Mouse (Mus musculus) left cerebral cortex, postnatal 10 days (tissue): ENCODE measurements at regions not wholly inside any gene's neighbourhood (a gene's known extent, or its start where the extent isn't known, plus 50 kb on each side); places are given as distances from the start of the nearest gene placed in this dataset.

Source experiments
- DNase-seq, 2 experiments: peaks; one replicate each; pipeline ENCODE4 v3.0.0; 2021 to 2022; ENCODE audit warnings: low spot score in 2 of 2, mixed read lengths in 1 of 2; ENCODE audit errors: extremely low spot score in 1 of 2
- intact Hi-C: fragments of 180-260 bp; cut with DNase I; formaldehyde crosslinking; loops from one replicate; pipeline ENCODE4 v1.15.1; 2025

- DNase-seq = no peak
Observed at GRCm38 (mm10) chr3:35335837-35336236, 418.1 kb upstream of the Atp11b start.

DNA sequence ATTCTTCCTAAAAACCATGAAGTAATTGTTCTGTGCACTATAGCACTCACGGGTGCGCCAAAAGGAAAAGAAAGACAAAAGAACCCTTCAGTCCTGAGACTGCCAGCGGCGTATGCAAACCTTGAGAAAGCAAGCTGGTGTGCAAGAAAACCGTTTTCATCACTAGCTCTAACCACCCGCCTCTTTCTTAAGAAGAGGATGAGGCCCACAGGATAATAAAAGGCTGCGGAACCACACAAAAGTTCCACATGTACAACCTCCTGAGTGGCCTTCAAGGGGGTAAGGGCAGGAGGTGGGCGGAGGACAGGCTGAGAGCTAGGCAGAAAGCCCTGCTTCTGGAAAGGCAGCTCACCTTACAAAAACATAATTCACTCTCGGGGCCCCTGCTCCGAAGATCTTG, 413.4 kb upstream of the Atp11b start:
- intact Hi-C loops = loop anchor here (10.0 kb wide), 1 partner anchor 196 kb away; no protein-coding TSS in a partner anchor

More at GRCm38 (mm10) chr3:35335837-35336236, 418.1 kb upstream of the Atp11b start:
- intact Hi-C loops = loop anchor here (10.0 kb wide), 1 partner anchor 691 kb away; no protein-coding TSS in a partner anchor

DNA sequence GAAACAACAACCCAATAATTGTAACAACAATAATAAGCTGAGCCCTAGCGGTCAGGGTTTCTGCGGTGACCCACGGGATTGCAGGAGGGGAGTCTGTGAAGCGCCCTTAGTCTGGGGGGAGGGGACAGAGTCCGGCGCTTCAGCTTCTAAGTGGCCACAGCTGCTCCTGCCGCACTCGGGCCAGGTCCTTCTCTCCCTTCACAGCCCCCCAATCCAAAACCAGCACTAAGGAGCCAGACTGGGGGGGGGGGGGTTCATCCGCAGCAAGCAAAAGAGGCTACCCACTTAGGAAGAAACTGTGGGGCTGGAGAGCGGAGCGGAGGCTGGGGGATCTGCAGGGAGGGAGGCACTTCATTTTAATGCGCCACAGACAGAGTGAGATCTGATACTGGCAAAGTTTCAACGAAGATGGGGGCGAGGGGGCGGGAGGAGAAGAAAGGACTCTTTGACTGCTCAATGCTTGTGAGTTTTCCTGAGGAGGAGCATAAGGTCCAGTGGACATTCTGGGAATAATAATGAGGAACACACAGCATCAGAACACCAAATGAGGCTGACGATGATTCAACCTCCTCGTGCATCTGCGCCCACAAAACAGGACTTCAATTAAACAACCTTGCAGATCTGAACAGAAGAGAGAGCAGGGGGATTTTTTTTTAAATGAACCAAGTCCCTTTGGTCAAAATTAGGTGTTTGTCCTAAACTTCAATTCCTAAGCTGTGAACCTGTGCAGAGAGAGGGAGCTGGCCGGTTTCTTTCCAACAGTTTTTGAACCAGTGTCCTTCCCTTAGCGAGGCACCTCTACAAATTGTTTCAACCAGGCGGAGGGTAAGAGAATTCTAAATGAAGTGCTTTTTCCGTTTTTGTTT, 412.7 kb upstream of the Atp11b start:
- DNase-seq = peak; percentile 72 to 73
- intact Hi-C loops = loop anchor here (10.0 kb wide), 1 partner anchor 196 kb away; no protein-coding TSS in a partner anchor

More for the DNA sequence above, 413.4 kb upstream of the Atp11b start:
- DNase-seq = no peak

GRCm38 (mm10) chr3:35341840-35342239, 412.1 kb upstream of the Atp11b start:
- intact Hi-C loops = loop anchor here (10.0 kb wide), 1 partner anchor 197 kb away; no protein-coding TSS in a partner anchor

GRCm38 (mm10) chr3:35342584-35342983, 411.3 kb upstream of the Atp11b start:
- peak in 1 of 2 experiments; percentile 36 for DNase-seq
- intact Hi-C loops = loop anchor here (10.0 kb wide), 1 partner anchor 198 kb away; no protein-coding TSS in a partner anchor

More at GRCm38 (mm10) chr3:35341840-35342239, 412.1 kb upstream of the Atp11b start:
- no peak for DNase-seq

DNA sequence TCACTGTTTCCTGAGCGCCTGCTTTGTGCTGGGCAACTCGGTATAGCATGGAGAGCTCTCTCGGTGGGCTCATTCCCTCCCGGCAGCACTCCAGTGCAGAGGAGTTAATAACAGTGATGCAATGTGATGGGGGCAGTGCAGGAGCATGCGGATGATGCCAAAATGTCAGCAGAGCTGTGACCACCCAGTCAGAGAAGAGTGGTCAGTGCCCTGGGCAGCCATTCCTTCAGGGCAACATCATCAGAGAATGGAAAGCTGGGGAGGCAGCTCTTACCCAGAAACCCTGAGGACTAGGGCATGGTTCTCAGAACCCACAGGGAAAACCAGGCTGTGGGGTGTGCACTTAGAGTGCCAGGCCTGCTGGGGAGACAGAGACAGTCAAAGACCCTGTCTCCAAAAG, 410.0 kb upstream of the Atp11b start:
- intact Hi-C loops = loop anchor here (10.0 kb wide), 1 partner anchor 199 kb away; no protein-coding TSS in a partner anchor
- no peak for DNase-seq

DNA sequence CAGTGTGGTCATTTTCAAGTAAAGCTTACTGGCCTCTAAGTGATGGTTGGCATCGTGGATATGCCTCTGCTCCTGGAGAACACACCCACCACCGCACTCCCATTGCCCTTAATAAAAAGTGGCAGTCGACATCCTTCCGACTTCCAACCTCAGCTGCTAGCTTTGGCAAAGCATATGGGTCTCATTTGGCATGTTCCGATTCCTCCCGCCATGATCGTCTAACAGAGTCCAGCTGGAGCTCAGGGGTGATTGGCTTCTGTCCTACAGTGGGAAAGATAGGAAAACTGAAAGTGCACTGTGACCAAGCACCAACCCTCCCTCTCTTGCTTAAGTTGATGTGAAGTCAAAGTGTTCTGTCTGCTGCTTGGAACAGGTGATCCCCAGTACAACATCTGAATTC, 404.8 kb upstream of the Atp11b start:
- DNase-seq = no peak
- intact Hi-C loops = loop anchor here (10.0 kb wide), 1 partner anchor 204 kb away; no protein-coding TSS in a partner anchor

GRCm38 (mm10) chr3:35353442-35353841, 400.5 kb upstream of the Atp11b start:
- no peak for DNase-seq
- intact Hi-C loops = no loop called here

- intact Hi-C loops = no loop called here
- DNase-seq = no peak
Observed at GRCm38 (mm10) chr3:35353920-35354319, 400.0 kb upstream of the Atp11b start.

- no peak for DNase-seq
Observed at GRCm38 (mm10) chr3:35354356-35354755, 399.6 kb upstream of the Atp11b start.

DNA sequence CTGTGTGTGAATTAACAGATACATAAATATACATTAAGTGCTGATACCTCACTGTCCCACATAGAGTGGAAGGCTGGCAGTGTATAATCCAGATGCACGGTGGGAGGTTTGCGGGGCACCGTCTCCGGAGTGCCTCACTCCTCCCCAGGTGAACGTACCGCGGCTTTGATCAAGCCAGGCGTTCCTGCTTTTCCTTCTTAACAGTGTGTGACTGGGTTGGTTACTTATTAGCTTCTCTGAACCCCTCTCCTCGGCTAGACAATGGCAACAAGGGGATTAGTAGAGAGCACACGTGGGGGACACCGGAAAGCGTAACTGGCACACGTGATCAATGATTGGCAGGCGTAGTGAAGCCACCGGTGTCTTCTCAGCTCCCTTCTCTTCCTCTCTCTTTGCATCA, 396.8 kb upstream of the Atp11b start:
- no peak for DNase-seq
- intact Hi-C loops = no loop called here

More at GRCm38 (mm10) chr3:35354356-35354755, 399.6 kb upstream of the Atp11b start:
- intact Hi-C loops = no loop called here

GRCm38 (mm10) chr3:35358541-35358940, 395.4 kb upstream of the Atp11b start:
- DNase-seq = no peak
- intact Hi-C loops = no loop called here

- no peak for DNase-seq
- intact Hi-C loops = no loop called here
Observed at GRCm38 (mm10) chr3:35359288-35359687, 394.6 kb upstream of the Atp11b start.

GRCm38 (mm10) chr3:35360515-35360914, 393.4 kb upstream of the Atp11b start:
- intact Hi-C loops = loop anchor here (5.0 kb wide), 1 partner anchor 47 kb away; no protein-coding TSS in a partner anchor
- DNase-seq = no peak

GRCm38 (mm10) chr3:35361086-35361485, 392.8 kb upstream of the Atp11b start:
- no peak for DNase-seq
- intact Hi-C loops = loop anchor here (5.0 kb wide), 1 partner anchor 46 kb away; no protein-coding TSS in a partner anchor

DNA sequence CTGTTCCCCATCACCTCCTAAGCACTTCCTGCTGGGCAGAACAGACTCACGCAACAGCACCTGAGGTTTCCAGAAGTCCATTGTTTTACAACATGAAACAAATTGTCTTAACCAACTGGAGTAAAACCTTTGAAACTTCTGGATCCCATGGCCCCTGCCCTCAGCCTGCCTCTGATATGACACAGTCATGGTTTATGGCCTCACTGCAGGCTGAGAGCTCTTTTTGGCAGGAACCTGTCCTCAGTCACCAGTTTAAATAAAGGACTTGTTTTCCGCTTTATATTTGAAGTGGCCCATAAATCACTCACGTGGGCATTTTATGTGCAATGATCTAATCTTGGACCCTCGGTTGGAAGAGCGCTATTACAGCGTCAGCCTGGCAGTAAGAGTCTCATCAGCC, 388.5 kb upstream of the Atp11b start:
- DNase-seq = no peak
- intact Hi-C loops = no loop called here

GRCm38 (mm10) chr3:35372276-35372675, 381.6 kb upstream of the Atp11b start:
- intact Hi-C loops = no loop called here

DNA sequence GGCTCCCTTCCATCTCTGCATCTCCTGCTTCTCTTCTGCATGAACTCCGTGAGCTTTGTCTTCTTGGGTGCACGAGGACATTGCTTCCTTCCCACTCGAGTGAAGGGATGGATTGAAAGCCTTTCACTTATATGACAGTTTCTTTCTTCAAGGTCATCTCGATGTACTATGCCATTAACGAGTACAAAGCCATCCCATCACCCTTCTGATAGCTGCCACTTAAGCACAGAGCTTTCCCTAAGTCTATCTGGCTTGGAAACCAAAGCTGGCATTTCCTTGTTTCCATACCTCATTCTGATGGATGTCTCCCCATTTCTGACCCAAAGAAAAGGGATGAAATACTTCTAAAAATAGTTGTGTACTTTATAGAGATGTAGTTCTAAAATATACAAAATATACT, 366.5 kb upstream of the Atp11b start:
- intact Hi-C loops = no loop called here
- no peak for DNase-seq

More at GRCm38 (mm10) chr3:35372276-35372675, 381.6 kb upstream of the Atp11b start:
- no peak for DNase-seq

- DNase-seq = no peak
- intact Hi-C loops = no loop called here
Observed at GRCm38 (mm10) chr3:35392657-35393056, 361.2 kb upstream of the Atp11b start.

DNA sequence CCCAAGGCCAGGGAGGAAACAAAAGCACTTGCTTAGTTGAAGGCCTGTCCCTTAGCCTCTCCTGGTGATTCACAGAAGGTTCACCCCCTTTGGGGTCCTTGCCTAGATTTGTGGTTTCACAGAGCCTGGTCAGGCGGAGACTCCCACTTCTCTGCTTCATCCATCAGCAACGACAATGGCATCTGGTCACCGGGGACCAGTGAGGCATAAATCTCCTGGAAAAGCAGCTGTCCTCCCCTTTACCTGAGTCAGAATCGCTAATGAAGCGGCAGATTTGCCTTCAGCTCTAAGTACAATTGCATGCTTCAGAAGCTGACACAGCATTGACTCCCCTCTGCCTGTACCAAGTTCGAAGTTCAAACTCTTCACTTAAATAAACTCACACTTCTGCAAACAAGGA, 353.7 kb upstream of the Atp11b start:
- no peak for DNase-seq
- intact Hi-C loops = no loop called here
